Mouse (Mus musculus) gastrocnemius, postnatal 4 days (tissue): ENCODE measurements at regions not wholly inside any gene's neighbourhood (a gene's known extent, or its start where the extent isn't known, plus 50 kb on each side); places are given as distances from the start of the nearest gene placed in this dataset.
A peak's percentile ranks its signal among the peaks of the same experiment; 100 is the strongest.

Experiments
- DNase-seq, 2 experiments: peaks; one replicate each; pipeline ENCODE4 v3.0.0; 2021 to 2022; ENCODE audit warnings: low spot score in 2 of 2, mixed read lengths in 2 of 2

DNA sequence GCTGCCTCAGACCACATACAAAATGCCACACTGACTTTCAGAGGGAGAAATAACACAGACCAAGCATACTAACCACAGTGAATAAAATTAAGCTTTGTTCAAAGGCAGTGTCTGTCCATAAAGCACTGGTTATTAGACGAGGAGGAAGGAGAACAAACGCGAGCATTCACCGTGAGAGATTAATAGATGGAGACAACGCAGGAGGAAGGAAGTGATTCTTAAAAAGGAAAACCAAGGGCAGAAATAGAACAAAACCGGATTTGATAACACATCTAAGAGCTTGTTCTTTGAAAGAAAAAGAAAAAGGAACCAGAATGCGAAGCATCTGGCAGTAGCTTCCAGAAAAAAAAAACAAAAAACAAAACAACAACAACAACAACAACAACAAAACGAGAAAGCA, 86.3 kb upstream of the Irs2 start:
- no peak for DNase-seq

DNA sequence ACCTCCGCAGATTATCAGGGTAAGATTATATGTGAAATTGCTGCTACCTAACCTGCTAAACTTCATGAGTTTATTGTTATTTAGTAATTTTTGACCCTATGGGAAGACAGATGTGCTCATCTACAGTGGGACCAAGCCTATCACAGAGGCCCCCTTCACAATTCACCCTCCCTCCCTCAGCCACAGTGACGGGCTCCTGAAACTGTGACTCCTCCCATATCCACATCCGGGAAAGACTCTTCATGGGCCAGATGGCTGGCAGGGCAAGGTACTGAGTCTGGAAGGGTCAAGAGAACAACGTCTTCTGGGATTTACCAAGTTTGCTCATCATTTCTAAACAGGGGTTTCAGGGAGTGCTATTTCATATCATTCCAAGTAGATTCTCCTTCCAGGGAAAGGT, 84.1 kb upstream of the Irs2 start:
- DNase-seq, result no peak

DNA sequence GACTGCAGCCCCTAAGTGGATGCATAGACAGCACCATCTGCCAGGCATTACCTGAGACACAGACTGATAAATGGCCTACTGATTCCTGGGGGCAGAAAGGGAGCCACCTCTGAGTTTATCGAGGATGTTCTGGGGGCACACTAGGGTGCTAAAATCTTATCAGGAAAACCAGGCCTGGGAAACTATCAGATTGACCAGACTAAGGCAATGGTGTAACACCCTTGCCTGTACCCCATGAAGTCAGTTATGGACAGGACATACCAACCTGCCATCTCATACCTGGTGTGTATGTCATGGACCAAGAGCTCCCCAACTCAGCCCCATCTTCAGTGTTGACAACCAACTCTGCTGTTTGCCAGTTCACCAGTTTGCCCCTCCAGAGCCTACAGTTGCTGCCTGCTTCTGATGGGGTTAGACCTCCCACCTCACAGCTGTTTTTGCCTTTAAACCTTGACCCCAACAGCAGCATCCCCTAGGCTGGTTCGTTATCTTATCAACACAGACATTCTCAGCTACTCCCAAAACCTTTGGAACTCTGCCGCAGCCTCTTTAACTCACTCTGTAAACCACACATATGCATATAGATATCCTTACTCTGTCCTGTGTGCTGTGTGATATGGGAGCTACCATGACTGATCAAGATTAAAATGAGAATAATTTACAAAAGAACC, 83.6 kb upstream of the Irs2 start:
- no peak for DNase-seq

DNA sequence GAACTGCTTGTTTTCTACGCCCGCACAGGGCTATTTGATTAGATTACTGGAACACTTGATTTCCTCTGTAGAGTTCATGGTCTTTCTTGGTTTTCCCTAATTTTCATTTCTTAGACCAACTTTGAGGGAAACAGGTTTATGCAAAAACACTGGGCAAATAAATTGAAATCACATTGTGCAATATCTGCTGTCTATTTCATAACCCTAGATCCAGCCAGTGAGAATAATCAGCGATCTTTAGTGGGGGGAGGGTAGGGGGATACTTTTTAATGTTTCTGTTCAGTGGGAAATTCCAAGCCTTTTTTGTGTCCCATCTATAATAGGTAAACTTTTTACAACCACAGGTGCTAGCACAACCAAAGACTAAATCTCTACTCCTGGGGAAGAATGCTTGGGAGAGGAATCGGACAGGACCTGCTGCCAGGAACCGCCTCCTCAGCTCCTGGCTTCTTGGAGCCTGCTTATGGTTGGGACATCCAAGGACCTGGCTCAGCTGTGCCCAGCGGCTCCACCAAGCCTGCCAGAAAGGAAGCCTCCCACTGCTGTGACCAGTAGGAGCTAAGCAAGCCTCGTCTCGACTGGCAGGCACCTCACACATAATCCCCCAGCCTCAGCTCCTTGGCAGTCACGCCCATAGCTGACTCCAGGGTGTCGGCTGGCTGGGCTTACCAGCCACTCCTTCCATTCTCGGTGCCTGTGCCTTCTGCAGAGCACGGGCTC, 80.8 kb upstream of the Irs2 start:
- peak in 1 of 2 experiments; percentile 14 for DNase-seq

DNA sequence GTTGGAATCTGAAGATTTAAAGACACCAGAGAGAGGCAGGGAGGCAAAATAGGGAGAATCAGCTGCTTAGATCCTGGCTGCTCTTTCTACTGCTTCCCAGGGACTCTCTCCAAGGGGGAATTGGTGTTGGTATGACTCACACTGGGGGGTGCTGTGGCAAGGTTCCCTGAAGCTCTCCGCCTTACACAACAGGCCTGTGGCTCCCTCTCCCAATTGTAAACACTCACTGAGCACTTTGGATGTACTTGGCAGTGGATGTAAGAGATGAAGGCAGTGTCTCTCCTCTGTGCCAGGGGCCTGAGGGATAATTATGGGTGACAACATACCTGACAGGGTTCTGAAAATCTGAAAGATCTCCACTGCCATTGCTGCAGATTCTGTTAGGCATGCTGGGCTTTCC, 77.0 kb upstream of the Irs2 start:
- no peak for DNase-seq

DNA sequence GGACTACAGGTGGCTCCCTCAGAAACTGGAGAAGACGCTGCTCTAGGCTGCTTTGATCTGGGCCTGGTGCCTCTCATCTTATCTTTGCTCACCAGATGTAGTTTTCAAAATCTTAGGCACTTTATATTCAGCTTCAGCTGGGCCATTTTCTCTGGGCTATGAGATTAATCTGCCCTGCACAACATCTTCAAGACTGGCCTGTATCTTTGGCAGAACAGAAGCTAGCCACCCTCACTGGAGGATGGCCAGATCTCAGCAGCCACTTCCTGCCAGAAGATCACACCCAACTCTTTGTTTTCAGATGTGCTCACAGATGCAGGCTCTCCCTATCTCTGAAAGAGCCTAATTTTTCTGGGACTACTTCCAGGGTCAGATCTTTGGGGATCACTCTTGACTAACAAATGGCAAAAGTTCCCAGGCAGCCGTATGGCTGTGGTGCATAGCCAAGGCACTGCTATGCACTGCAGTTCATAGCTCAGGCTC, 75.8 kb upstream of the Irs2 start:
- peak in 1 of 2 experiments; percentile 43 for DNase-seq

DNA sequence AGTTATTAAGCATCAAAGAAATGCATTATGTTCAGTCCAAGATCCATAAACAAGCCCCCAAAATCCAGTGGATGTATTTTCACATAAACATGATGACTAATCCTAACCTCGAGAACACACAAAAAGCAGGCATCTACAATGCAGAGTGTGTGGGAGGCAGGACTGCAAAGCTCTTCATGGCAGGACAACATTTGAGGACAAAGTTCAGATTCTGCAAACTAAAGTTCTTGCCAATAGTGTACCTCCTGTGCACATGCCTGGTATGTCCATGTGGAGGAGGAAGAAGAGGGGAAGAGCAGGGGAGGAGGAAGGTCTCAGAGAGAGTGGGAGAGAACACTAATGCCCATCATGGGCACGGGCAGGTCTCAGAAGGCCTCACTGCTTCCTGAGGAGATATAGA, 72.6 kb upstream of the Irs2 start:
- no peak for DNase-seq

DNA sequence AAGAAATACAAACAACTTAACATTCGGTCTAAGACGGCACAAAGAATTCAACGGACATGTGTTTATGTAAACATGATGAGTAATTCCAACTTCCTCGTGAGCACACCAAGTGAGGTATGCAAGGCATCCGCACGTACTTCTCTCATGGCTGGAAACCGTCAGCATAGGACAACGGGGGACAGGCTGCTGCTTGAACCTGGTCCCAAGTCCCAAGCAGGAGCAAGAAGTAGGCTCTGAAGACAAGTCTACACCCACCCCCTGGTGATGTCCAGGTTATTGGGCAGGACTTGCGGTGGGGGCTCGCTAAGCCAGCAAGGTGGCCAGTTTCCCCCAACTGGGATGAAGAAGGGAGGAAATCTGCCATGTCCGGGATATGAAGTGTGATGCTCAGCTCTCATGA, 71.5 kb upstream of the Irs2 start:
- DNase-seq, result no peak

DNA sequence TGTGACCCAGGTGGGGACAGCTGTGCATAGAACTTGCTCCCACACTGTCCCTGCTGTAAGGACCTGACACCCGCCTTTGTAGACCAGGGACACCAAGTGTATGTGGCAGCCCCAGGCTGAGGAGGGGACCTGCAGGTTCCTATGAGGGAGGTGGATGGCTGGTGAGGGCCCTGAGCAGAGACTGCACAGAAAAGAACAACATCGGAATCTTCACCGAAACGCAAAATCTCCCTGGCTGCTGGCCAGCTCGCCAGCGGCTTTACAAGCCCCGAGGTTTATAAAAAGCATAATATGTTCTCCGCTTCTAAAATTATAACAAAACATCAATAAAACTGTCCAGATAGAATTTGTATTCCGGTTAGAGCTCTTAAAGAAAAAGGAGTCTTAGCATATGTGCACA, 68.9 kb upstream of the Irs2 start:
- no peak for DNase-seq

DNA sequence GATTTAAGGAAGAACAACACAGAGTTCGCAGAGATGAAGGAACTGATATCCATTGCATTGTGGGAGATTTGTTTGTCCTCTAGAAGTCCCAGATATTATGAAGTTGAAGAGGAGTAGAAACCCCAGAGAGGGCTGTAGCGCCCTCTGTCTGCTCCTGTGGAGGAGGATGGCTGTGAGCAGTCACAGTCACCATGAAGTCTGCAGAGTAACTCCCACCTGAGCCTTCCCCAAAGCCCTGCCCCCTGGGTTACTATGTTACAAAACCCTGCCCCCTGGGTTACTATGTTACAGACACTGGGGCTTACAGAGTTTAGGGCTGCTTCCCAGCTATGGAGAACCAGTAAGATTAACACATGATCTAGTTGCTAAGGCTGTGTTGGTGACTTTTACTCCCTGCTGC, 62.9 kb upstream of the Irs2 start:
- no peak for DNase-seq

DNA sequence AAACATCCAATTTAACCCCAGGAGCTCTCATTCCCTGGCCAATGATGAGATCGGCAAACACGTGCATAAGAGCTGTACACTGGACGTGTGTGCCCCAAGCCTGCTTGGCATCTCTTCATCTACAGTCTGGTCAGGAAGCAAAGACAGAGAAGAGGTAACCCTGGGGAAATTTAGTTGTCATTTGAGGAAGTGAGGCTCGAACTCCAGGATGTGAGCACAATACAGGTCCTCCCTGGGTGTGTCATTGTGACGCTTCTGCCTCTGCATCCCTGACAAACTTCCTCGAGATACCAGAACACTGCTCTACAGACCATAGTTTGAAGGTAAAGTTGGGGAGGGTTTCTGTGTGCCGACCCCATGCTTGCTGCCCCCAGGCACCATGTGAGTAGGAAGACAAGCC, 59.2 kb upstream of the Irs2 start:
- no peak for DNase-seq

DNA sequence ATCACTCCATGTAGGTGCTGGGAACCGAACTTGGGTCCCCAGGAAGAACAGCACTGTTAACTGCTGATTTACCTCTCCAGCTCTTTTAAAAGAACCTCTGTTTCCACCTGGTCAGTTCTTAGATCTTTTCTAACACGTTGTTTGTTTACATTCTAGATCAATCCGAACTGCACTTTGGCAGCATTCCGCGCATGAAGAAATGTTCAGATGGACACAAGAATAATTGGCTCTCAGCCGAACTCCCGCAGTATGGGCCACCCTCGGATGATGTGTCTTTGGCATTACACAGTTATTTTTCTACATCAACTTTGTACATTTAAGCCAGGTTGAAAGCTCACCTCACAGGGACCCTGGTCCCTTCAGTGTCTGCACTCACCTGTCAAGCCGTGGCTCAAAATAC, 57.7 kb upstream of the Irs2 start:
- no peak for DNase-seq

DNA sequence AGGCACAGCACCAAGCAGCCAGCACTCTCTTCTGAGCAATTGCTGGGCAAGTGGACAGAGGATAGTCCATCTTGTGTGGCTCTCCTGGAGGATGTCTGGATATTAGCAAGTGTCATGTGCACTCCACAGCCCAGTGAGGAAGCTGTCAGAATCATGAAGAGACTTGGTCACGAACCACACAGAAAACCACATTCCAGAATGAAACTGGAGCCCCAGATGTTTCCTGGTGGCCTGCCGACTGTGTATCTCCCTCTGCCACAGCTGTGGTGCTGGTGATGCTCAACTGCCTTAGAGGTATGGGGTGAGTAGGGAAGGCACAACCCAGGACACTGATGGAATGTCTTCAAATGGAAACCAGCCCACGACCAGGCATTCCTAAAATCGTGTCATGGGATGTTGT, 57.0 kb upstream of the Irs2 start:
- no peak for DNase-seq

DNA sequence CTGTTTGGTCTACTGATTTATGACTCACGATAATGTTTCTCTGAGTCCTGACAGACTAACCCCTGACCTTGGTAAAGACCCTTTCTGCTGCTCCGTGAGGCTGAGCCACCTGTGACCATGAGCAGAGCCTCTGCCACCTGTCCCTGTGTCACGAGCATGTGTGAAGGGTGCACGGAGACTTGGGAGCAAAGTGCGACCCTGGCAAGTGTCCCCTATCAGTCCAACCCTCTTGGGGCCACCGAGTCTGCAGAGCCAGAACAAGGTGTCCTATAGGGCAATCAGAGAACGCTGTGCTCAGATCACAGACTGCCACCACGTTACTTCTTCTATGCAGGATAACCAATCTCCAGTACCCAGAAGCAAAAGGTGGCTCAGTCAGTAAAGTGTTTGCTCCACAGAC, 54.8 kb upstream of the Irs2 start:
- DNase-seq, result no peak

DNA sequence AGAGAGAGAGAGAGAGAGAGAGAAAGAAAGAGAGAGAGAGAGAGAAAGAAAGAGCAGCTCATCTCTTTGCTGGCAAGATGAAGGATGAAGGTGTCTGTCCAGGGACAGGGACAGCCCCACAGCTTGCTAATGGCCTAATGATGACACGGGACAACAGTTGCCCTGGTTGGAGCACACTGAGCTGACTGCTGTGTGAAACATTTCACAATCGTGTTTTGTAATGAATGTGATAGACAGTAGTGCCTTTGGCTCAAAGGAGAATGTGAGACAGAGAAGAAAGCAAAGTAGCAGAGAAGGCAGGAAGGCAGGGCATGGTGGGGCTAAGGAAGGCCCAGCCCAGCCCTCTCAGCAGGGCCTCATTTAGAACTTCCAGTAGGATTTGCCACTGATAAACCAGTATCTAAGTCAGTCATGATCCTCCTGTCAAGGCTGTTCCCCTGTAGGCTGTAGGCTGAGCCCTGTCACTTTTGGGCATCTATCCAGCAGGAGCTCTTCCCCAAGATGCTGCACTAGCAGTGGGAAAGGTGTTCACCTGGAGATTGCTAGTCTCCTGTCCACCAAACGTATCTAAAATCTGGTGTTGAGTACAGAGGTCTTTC, 54.2 kb upstream of the Irs2 start:
- no peak for DNase-seq

DNA sequence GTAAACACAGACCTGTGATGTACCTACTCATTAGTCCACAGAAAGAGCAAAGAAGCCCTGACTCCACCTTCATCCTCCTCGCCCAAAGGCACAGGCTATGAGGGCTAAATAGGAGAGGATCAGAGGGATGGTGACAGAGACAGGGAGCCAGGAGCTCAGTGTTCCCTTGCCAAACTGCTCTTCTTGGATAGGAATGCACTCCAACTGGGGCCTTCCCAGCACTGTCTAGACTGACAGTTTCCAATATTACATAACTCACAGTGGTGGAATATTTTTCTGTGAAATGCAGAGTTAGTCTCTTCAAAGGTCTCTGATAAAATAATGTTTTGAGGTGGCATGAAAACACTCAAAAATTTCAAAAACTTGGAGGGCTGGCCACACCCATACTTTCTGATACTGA, 53.5 kb upstream of the Irs2 start:
- DNase-seq, result no peak

DNA sequence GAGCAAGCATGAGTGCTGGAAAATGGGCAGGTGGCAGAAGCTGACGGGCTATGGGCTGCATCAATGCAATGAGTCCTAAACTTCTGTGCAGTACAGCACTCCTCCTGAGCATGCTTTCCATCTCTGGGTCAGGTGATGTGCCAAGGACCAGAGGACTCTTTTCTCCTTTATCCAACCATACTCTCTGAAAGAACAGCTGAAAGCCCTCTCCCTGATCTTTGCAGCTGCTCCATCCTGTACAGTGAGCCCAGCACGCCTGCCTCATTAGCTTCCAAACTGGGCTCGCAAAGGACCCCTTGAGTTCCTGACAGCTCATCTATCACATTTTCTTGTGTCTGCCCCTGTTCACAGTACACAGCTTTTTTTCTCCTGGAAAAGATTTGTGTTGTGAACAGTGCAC, 52.3 kb upstream of the Irs2 start:
- DNase-seq, result no peak

DNA sequence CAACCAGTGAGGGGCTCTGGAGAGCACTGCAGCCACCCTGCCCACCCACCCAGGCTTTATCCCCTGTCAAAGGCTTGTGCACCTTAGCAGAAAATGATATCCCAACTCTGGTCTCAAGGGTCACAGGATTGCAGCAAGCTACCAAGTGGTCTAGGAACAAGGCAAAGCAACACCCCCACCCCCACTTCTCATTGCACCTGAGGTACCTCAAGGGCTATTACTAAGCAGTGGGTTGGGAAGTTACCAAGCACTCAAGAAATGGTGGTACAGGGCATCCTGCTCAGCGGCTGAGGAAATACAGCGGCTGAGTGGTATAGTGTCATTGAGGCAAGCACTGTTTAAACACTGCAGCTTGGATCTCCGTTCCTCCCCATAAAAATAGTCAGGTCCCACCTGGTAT, 50.1 kb upstream of the Irs2 start:
- no peak for DNase-seq
